Mouse (Mus musculus): ENCODE data around the gene Trp53tg5. TPM values are rescaled to one million over a fixed set of nuclear protein-coding genes. Genes with fewer than 3 reads are reported as not detected.

The Trp53tg5 gene
- polyA plus RNA-seq, 1 experiment from 2014 or later, result not detected

DNA sequence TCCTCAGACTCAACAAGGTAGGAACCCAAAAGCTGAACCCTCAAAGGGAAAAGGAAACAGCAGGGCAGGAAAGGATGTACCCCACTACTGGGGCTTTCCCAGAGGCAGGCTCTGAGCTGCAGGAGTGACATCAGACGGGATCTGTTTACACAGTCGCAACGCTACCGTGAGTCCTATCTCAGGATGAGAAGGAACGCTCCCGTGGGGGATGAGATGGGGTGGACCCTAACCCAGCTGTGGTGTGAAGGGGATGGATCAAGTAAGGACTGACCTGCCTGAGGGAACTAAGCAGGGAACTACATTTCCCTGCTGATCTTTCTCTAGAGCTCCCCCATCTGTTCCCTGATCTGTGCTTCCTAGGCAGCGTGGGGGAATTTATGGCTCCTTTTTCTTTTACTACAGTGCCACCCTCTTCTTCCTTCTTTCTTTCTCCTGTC is 16.6 kb downstream of the Trp53tg5 start, which contains the start of gene Sys1:
Sys1 (plus strand) TSS at position 101 of the 437 bp plus-strand sequence.
- Histone ChIP-seq H3K27ac (ENCODE audit: low read depth, low read length) (no peak within 1 kb of the TSS), H3K4me2 (ENCODE audit: low read length) (no peak within 1 kb of the TSS), H3K36me3 (ENCODE audit: control insufficient read depth, insufficient read depth, low read length) (no peaks in the 10 kb centered on the region), H3K9me3 (replicated peaks; ENCODE audit: control insufficient read depth, low read length) (no peaks in the 10 kb centered on the region), H3K4me3 (ENCODE audit: low read depth, low read length) (no peak within 1 kb of the TSS), H3K9ac (ENCODE audit: low read length) (peak within 1 kb of the TSS; percentile 47), H3K27me3 (replicated peaks; ENCODE audit: control insufficient read depth, insufficient read depth, low read length) (no peaks in the 10 kb centered on the region), H3K4me1 (ENCODE audit: control insufficient read depth, insufficient read depth, low read length) (peaks cover 4% of the 10 kb centered on the region)
- ATAC-seq (no peak), DNase-seq (ENCODE audit: low spot score) (peak; percentile 30)
- 2% methylated on average over 7 of the region's 7 CpGs for WGBS

- H3K27me3 ChIP-seq (replicated peaks; ENCODE audit: control insufficient read depth, insufficient read depth, low read length), result no peaks in the 10 kb centered on the region
- DNase-seq (ENCODE audit: low spot score), result no peak
- no peak overlapping the region for H3K9ac ChIP-seq (ENCODE audit: low read length)
- H3K4me1 ChIP-seq (ENCODE audit: control insufficient read depth, insufficient read depth, low read length), result no peaks in the 10 kb centered on the region
- no peak overlapping the region for H3K27ac ChIP-seq (ENCODE audit: low read depth, low read length)
- no peak overlapping the region for H3K4me2 ChIP-seq (ENCODE audit: low read length)
- H3K36me3 ChIP-seq (ENCODE audit: control insufficient read depth, insufficient read depth, low read length), result no peaks in the 10 kb centered on the region
- no peak for ATAC-seq
- no peak overlapping the region for H3K4me3 ChIP-seq (ENCODE audit: low read depth, low read length)
- 90% methylated on average over 1 of the region's 1 CpGs for WGBS
- H3K9me3 ChIP-seq (replicated peaks; ENCODE audit: control insufficient read depth, low read length), result no peaks in the 10 kb centered on the region
Observed at GRCm38 (mm10) chr2:164456413-164456812, 17.1 kb downstream of the Trp53tg5 start.

DNA sequence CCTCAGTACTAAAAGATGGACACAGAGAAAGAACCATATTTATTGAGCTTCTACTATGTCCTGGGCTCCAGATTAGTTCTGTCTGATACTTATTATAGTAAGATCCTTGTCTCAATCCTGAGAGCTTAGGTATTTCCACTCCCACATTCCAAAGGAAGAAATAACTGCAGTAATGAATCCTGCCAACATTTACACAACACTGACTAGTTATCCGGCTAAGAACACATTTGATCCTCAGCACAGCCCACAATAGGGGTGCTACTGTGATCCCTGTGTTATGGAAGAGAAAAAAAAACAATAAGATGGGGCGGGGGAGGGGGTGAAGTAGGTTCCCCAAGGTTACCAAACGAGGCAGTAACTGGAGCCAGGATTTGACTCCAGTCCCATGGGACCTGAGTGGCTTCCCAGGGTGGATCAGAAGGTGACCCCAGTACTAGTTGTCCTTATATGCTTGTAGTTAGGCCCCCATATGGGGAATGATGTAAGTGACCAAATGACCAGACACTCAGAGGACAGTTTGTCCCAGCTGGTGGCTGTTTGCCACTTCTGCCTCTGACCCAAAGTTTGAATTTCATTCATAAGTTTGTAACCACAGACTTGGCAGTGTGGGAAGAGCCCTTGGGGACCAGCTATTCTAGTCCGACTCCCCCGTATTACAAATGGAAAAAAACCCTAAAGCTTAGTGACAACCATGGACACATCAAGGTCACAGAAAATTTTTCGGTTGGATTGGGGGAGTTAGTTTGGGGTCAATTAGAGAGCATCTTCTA is 17.9 kb downstream of the Trp53tg5 start:
- Histone ChIP-seq H3K9me3 (replicated peaks; ENCODE audit: control insufficient read depth, low read length) (no peaks in the 10 kb centered on the region), H3K4me2 (ENCODE audit: low read length) (no peak overlapping the region), H3K4me3 (ENCODE audit: low read depth, low read length) (no peak overlapping the region), H3K4me1 (ENCODE audit: control insufficient read depth, insufficient read depth, low read length) (no peaks in the 10 kb centered on the region), H3K36me3 (ENCODE audit: control insufficient read depth, insufficient read depth, low read length) (no peaks in the 10 kb centered on the region), H3K9ac (ENCODE audit: low read length) (no peak overlapping the region), H3K27me3 (replicated peaks; ENCODE audit: control insufficient read depth, insufficient read depth, low read length) (no peaks in the 10 kb centered on the region), H3K27ac (ENCODE audit: low read depth, low read length) (no peak overlapping the region)
- ATAC-seq (no peak), DNase-seq (ENCODE audit: low spot score) (no peak)
- 74% methylated on average over 6 of the region's 6 CpGs for whole genome bisulfite sequencing

GRCm38 (mm10) chr2:164454846-164455245 is 18.7 kb downstream of the Trp53tg5 start:
- Histone ChIP-seq H3K4me2 (ENCODE audit: low read length) (no peak overlapping the region), H3K9ac (ENCODE audit: low read length) (no peak overlapping the region), H3K36me3 (ENCODE audit: control insufficient read depth, insufficient read depth, low read length) (no peaks in the 10 kb centered on the region), H3K27ac (ENCODE audit: low read depth, low read length) (no peak overlapping the region), H3K27me3 (replicated peaks; ENCODE audit: control insufficient read depth, insufficient read depth, low read length) (no peaks in the 10 kb centered on the region), H3K4me1 (ENCODE audit: control insufficient read depth, insufficient read depth, low read length) (no peaks in the 10 kb centered on the region), H3K9me3 (replicated peaks; ENCODE audit: control insufficient read depth, low read length) (no peaks in the 10 kb centered on the region), H3K4me3 (ENCODE audit: low read depth, low read length) (no peak overlapping the region)
- no peak for ATAC-seq
- DNase-seq (ENCODE audit: low spot score), result no peak
- WGBS, result 73% methylated on average over 10 of the region's 10 CpGs

DNA sequence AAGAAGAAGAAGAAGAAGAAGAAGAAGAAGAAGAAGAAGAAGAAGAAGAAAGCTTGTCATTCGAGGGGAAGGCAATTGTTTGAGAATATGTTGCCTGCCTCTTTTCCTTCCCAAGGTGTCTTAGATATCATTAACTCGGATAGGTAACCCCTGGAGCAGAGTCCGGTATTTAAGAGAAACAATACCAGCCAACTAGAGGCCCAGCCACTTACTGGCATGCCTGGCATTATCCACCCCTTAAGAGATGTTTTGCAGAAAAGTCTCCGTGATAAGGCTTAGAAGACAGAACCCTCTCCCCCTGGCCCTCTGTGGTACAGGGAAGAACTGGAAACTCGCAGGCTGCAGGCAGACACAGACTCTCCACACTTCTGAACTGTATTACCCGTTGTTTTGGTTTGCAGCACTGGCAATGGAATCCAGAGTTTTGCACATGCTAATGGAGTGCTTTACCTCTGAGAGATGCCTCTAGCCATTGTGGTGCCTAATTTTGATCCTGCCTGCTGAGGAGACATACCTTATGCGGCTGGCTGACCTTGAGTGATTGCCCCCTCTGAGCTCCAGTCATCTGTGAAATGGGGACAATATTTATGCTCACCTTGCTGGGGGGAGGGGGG is 19.5 kb downstream of the Trp53tg5 start:
- Histone ChIP-seq H3K4me3 (ENCODE audit: low read depth, low read length) (no peak overlapping the region), H3K9ac (ENCODE audit: low read length) (no peak overlapping the region), H3K4me1 (ENCODE audit: control insufficient read depth, insufficient read depth, low read length) (no peaks in the 10 kb centered on the region), H3K9me3 (replicated peaks; ENCODE audit: control insufficient read depth, low read length) (no peaks in the 10 kb centered on the region), H3K27ac (ENCODE audit: low read depth, low read length) (no peak overlapping the region), H3K4me2 (ENCODE audit: low read length) (no peak overlapping the region), H3K36me3 (ENCODE audit: control insufficient read depth, insufficient read depth, low read length) (no peaks in the 10 kb centered on the region), H3K27me3 (replicated peaks; ENCODE audit: control insufficient read depth, insufficient read depth, low read length) (no peaks in the 10 kb centered on the region)
- DNase-seq (ENCODE audit: low spot score) (no peak), ATAC-seq (no peak)
- 75% methylated on average over 7 of the region's 7 CpGs for WGBS

GRCm38 (mm10) chr2:164453047-164453757 is 20.3 kb downstream of the Trp53tg5 start:
- Histone ChIP-seq H3K4me1 (ENCODE audit: control insufficient read depth, insufficient read depth, low read length) (no peaks in the 10 kb centered on the region), H3K4me2 (ENCODE audit: low read length) (no peak overlapping the region), H3K9me3 (replicated peaks; ENCODE audit: control insufficient read depth, low read length) (no peaks in the 10 kb centered on the region), H3K27me3 (replicated peaks; ENCODE audit: control insufficient read depth, insufficient read depth, low read length) (no peaks in the 10 kb centered on the region), H3K36me3 (ENCODE audit: control insufficient read depth, insufficient read depth, low read length) (no peaks in the 10 kb centered on the region), H3K27ac (ENCODE audit: low read depth, low read length) (no peak overlapping the region), H3K9ac (ENCODE audit: low read length) (no peak overlapping the region), H3K4me3 (ENCODE audit: low read depth, low read length) (no peak overlapping the region)
- DNase-seq (ENCODE audit: low spot score) (no peak), ATAC-seq (no peak)
- 84% methylated on average over 14 of the region's 14 CpGs for WGBS

GRCm38 (mm10) chr2:164452000-164452676 is 21.4 kb downstream of the Trp53tg5 start:
- Histone ChIP-seq H3K9me3 (replicated peaks; ENCODE audit: control insufficient read depth, low read length) (no peaks in the 10 kb centered on the region), H3K4me3 (ENCODE audit: low read depth, low read length) (no peak overlapping the region), H3K9ac (ENCODE audit: low read length) (no peak overlapping the region), H3K4me1 (ENCODE audit: control insufficient read depth, insufficient read depth, low read length) (no peaks in the 10 kb centered on the region), H3K4me2 (ENCODE audit: low read length) (no peak overlapping the region), H3K27ac (ENCODE audit: low read depth, low read length) (no peak overlapping the region), H3K36me3 (ENCODE audit: control insufficient read depth, insufficient read depth, low read length) (no peaks in the 10 kb centered on the region), H3K27me3 (replicated peaks; ENCODE audit: control insufficient read depth, insufficient read depth, low read length) (no peaks in the 10 kb centered on the region)
- ATAC-seq, result no peak
- no peak for DNase-seq (ENCODE audit: low spot score)
- 46% methylated on average over 12 of the region's 13 CpGs for WGBS

DNA sequence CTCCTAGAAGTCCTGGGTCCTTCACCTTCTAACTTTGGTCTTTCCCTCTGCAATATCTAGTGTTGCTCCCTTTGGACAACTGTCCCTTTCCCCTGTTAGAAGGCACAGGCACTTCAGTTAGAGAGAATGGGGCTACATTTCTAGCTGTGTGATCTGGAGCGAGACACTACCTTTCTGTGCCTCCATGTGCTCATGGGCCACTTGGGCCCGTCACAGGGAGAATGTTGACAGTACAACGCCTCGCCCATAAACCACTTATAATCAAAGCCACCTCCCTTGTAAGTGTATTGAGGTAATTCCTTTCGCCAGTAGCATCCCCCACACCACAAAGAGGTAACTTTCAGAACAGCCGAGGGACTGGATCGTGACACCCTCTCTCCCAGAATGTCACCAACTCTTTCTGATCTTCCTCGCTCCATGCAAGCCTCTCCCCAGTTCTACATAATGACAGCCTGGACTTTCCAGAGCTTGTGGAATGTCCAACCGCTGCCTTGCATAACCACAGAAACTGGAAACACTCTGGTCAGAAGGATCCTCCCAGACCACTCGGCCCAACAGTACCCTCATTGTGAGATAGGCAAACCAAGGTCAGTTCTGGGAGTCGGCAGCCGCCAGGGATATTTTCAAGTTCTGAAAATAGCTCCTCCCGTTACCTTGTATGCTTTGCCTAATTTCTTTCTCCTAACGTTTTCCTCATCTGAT is 24.0 kb downstream of the Trp53tg5 start:
- ATAC-seq (no peak), DNase-seq (ENCODE audit: low spot score) (no peak)
- H3K27ac ChIP-seq (ENCODE audit: low read depth, low read length), result no peak overlapping the region
- 89% methylated on average over 14 of the region's 14 CpGs for WGBS
- H3K4me2 ChIP-seq (ENCODE audit: low read length), result no peak overlapping the region
- H3K4me1 ChIP-seq (ENCODE audit: control insufficient read depth, insufficient read depth, low read length), result no peaks in the 10 kb centered on the region
- no peaks in the 10 kb centered on the region for H3K27me3 ChIP-seq (replicated peaks; ENCODE audit: control insufficient read depth, insufficient read depth, low read length)
- H3K4me3 ChIP-seq (ENCODE audit: low read depth, low read length), result no peak overlapping the region
- no peak overlapping the region for H3K9ac ChIP-seq (ENCODE audit: low read length)
- H3K36me3 ChIP-seq (ENCODE audit: control insufficient read depth, insufficient read depth, low read length), result no peaks in the 10 kb centered on the region
- H3K9me3 ChIP-seq (replicated peaks; ENCODE audit: control insufficient read depth, low read length), result no peaks in the 10 kb centered on the region
